Mouse (Mus musculus): ENCODE measurements at regions not wholly inside any gene's neighbourhood (a gene's known extent, or its start where the extent isn't known, plus 50 kb on each side); places are given as distances from the start of the nearest gene placed in this dataset.

DNA sequence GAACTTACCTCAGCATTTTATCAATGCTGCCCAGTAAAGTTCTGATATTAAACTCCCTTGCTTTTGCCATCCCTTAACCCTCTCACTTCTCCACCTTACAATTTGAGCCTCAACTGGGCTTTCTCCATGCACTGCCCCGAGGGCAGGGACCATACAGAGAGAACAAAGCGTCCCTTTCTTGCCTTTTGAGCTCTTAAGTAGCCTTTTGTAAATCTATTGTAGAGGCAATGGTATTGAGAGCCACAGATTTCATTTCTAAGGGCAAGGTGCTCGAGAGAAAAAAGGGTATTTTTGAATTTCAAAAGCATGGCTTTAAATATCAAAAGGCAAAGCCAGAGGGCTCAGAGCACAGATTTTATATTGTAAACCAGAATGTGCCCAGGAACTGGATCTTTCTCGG, 262.1 kb upstream of the 4931429L15Rik start:
- TF ChIP-seq POLR2A (IDR thresholded peaks at IDR 0.05; ENCODE audit: borderline replicate concordance, insufficient read depth, low read length) (no peak), CTCF (IDR thresholded peaks at IDR 0.05; ENCODE audit: borderline replicate concordance, insufficient read depth, low read depth, low read length) (no peak)

All from cerebellum, adult 2 months (tissue).